Mouse (Mus musculus) myocyte (in vitro differentiated cells): ENCODE measurements around the gene Prdm1.

Experiments
- CEBPB ChIP-seq: IDR thresholded peaks from 2 replicates; pipeline ENCODE4 v1.6.1; 2011; ENCODE audit warnings: mild to moderate bottlenecking, moderate library complexity; ENCODE audit not compliant: poor library complexity, insufficient read depth, severe bottlenecking
- MAX ChIP-seq: IDR thresholded peaks from one replicate; pipeline ENCODE4 v1.6.1; 2011; ENCODE audit warnings: low read depth, mild to moderate bottlenecking, control low read depth
- MYOG ChIP-seq, 3 experiments: IDR thresholded peaks; one replicate each; pipeline ENCODE4 v1.6.1; 2011; ENCODE audit warnings: control low read depth in 2 of 3, low read depth in 2 of 3, mild to moderate bottlenecking in 2 of 3; ENCODE audit not compliant: insufficient read length in 2 of 3, control insufficient read depth in 1 of 3, insufficient read depth in 1 of 3
- POLR2A ChIP-seq: IDR thresholded peaks from one replicate; pipeline ENCODE4 v1.6.1; 2011; ENCODE audit warnings: low read depth, mild to moderate bottlenecking, control low read depth, moderate library complexity; ENCODE audit not compliant: insufficient read length
- POLR2AphosphoS2 ChIP-seq: IDR thresholded peaks from one replicate; pipeline ENCODE4 v1.6.1; 2011; ENCODE audit warnings: low read depth, control low read depth; ENCODE audit not compliant: insufficient read length
- USF1 ChIP-seq: IDR thresholded peaks from one replicate; pipeline ENCODE4 v1.6.1; 2011; ENCODE audit warnings: low read depth, mild to moderate bottlenecking, control low read depth, moderate library complexity

DNA sequence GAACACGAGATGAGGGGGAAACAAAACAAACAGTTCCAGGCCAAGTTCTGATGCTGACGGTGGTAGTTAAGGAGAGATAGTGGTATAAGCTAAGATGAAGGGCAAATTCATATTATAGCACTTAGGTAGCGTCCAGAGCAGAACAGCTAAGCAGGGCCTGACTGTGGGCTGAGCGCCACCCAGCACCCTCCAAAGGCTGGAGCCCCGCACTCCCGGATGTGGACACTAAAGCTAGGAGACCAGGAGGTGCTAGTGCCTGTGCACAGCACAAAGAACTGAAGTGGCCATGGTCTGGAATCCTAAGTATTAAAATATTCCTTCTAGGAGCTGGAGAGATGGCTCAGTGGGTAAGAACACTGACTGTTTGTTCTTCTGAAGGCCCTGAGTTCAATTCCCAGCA lies 67.2 kb downstream of the Prdm1 start:
- TF ChIP-seq POLR2A, result no peak
- TF ChIP-seq MYOG (IDR thresholded peaks at IDR 0.05; ENCODE audit: control insufficient read depth in 1 of 3, insufficient read depth in 1 of 3, insufficient read length in 2 of 3, low read depth in 2 of 3), result no peak
- TF ChIP-seq MAX, result no peak
- no peak for TF ChIP-seq USF1
- TF ChIP-seq POLR2AphosphoS2, result no peak
- TF ChIP-seq CEBPB, result no peak
